In genomic region chr2:72018736-72019135, GRCm38 (mm10) we compare ENCODE assay signal across 20 mouse cellular contexts.
"Had no signal": no experiment of that assay in that cellular context is flagged by ENCODE, and none has a peak within 500 bp of the region (broad histone marks: within the 10 kb centered on the region; RNA-seq: fewer than 3 reads in every experiment).

No protein-coding gene starts in this region.

- H3K4me2 ChIP-seq: limb, embryonic 12.5 days; limb, embryonic 15.5 days; liver, embryonic 11.5 days; lung, embryonic 15.5 days; midbrain, embryonic 15.5 days; neural tube, embryonic 12.5 days; neural tube, embryonic 15.5 days had no signal

- H3K4me1 ChIP-seq: limb, embryonic 12.5 days; limb, embryonic 15.5 days; megakaryocyte, embryonic 14.5 days; midbrain, embryonic 10.5 days; midbrain, embryonic 15.5 days; neural tube, embryonic 12.5 days; neural tube, embryonic 15.5 days had no signal

- H3K4me3 ChIP-seq: limb, embryonic 12.5 days; limb, embryonic 15.5 days; lung, embryonic 15.5 days; megakaryocyte, embryonic 14.5 days; midbrain, embryonic 10.5 days; midbrain, embryonic 15.5 days; neural tube, embryonic 12.5 days; neural tube, embryonic 15.5 days had no signal

- DNase-seq: kidney, adult 2 months; kidney, postnatal 25 days; left cerebral cortex, postnatal 4 days; liver, postnatal 0 days; lung, postnatal 10 days; lung, postnatal 36 days; retina, postnatal 1 day; thymus, adult 2 months; thymus, postnatal 25 days had no signal

- H3K9ac ChIP-seq: limb, embryonic 12.5 days; limb, embryonic 15.5 days; liver, embryonic 14.5 days; liver, postnatal 0 days; lung, embryonic 15.5 days; midbrain, embryonic 15.5 days; neural tube, embryonic 12.5 days; neural tube, embryonic 15.5 days had no signal

- H3K27ac ChIP-seq: kidney, postnatal 0 days; limb, embryonic 12.5 days; limb, embryonic 15.5 days; liver, embryonic 14.5 days; lung, embryonic 15.5 days; midbrain, embryonic 10.5 days; midbrain, embryonic 15.5 days; neural tube, embryonic 12.5 days; neural tube, embryonic 15.5 days had no signal

- H3K27me3 ChIP-seq: limb, embryonic 12.5 days; limb, embryonic 15.5 days; lung, embryonic 15.5 days; midbrain, embryonic 15.5 days; neural tube, embryonic 12.5 days; neural tube, embryonic 15.5 days had no signal

- H3K36me3 ChIP-seq: limb, embryonic 12.5 days; limb, embryonic 15.5 days; lung, embryonic 15.5 days; midbrain, embryonic 10.5 days; midbrain, embryonic 15.5 days; neural tube, embryonic 12.5 days; neural tube, embryonic 15.5 days had no signal

- ATAC-seq: liver, postnatal 0 days; midbrain, embryonic 15.5 days had no signal

- H3K9me3 ChIP-seq: limb, embryonic 12.5 days; limb, embryonic 15.5 days; lung, embryonic 15.5 days; midbrain, embryonic 10.5 days; midbrain, embryonic 15.5 days; neural tube, embryonic 12.5 days; neural tube, embryonic 15.5 days had no signal
